9 mouse cellular contexts compared by ENCODE assay signal in the genomic region with DNA sequence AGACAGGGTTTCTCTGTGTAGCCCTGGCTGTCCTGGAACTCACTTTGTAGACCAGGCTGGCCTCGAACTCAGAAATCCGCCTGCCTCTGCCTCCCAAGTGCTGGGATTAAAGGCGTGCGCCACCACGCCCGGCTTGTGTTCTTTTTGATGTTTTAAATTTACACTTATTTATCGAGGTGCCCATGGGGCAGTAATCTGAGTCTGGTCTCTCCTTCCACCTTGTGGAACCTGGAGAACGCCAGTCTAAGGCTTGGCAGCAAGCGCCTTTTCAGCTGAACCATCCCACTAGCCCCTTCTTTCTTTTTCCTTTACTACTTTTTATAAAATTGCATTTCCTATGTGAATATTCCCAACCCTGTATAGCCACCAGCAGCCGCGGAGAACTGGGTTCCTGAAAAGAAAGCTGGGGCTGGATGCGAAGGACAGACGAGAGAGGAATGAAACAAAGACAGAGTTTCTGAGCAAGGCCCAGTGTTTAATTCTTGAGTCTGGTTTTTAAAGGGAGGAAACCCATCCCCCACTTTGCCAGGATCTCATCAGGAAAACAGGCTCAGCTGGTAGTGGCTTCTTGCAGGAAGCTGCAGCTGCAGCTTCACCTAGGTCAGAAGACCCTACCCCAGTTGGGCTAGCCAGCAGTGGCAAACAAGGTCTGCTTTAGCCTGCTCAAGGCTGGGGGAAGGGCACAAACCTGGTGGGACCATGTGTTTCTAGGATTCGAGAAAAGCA. TPM values are rescaled to one million over a fixed set of nuclear protein-coding genes. Genes with fewer than 3 reads are reported as not detected.
DNase-seq lines count a peak whose midpoint lies in the region; ATAC-seq lines count a peak whose summit lies in the region.
"Had no signal": no experiment of that assay in that cellular context is flagged by ENCODE, and none has a peak within 500 bp of the region (broad histone marks: within the 10 kb centered on the region; RNA-seq: fewer than 3 reads in every experiment).

No protein-coding gene starts in this region.

- peak; percentile 15 for DNase-seq in adrenal gland, postnatal 10 days
- no peak for DNase-seq in adrenal gland, adult 8-10 months
- DNase-seq in 416B (ENCODE audit: low read depth) = peak; percentile 35
- DNase-seq in cerebellum, postnatal 36 days = peak; percentile 6 to 18
- DNase-seq in hindbrain, embryonic 11.5 days (ENCODE audit: low spot score) = peak; percentile 46
- peak; percentile 1 for DNase-seq in liver, embryonic 13.5 days

- H3K27ac ChIP-seq in hindbrain, embryonic 11.5 days (ENCODE audit: low read depth, low read length) = no peak overlapping the region
- 0 out of 2 replicates have a peak overlapping the region, but pooled peaks have one; percentile 1 for H3K27ac ChIP-seq in liver, embryonic 13.5 days
- peak overlapping the region; percentile 35; the same call in 1 of the 2 replicates for H3K27ac ChIP-seq in stomach, embryonic 16.5 days (ENCODE audit: low read length)

- no peaks in the 10 kb centered on the region for H3K27me3 ChIP-seq in hindbrain, embryonic 11.5 days (ENCODE audit: control insufficient read depth, insufficient read depth, low read length)
- 0 out of 2 replicates have a peak, but pooled peaks cover 3% of the 10 kb centered on the region for H3K27me3 ChIP-seq in liver, embryonic 13.5 days
- no peaks in the 10 kb centered on the region for H3K27me3 ChIP-seq in stomach, embryonic 16.5 days (ENCODE audit: control insufficient read depth, insufficient read depth, low read length)

- H3K36me3 ChIP-seq in hindbrain, embryonic 11.5 days (ENCODE audit: control insufficient read depth, insufficient read depth, low read length) = no peaks in the 10 kb centered on the region
- H3K36me3 ChIP-seq in liver, embryonic 13.5 days = peaks cover 20% of the 10 kb centered on the region
- peaks cover 6% of the 10 kb centered on the region; the same call in 1 of the 2 replicates for H3K36me3 ChIP-seq in stomach, embryonic 16.5 days (ENCODE audit: control insufficient read depth, insufficient read depth, low read length)

- no peaks in the 10 kb centered on the region for H3K4me1 ChIP-seq in hindbrain, embryonic 11.5 days (replicated peaks; ENCODE audit: control insufficient read depth, insufficient read depth, low read length)
- peaks cover 24% of the 10 kb centered on the region for H3K4me1 ChIP-seq in liver, embryonic 13.5 days (replicated peaks)
- H3K4me1 ChIP-seq in stomach, embryonic 16.5 days (ENCODE audit: control insufficient read depth, insufficient read depth, low read length) = peaks cover 8% of the 10 kb centered on the region

- H3K4me3 ChIP-seq in hindbrain, embryonic 11.5 days (ENCODE audit: low read depth, low read length) = peak overlapping the region; percentile 73
- peak overlapping the region; percentile 72 for H3K4me3 ChIP-seq in liver, embryonic 13.5 days (replicated peaks)
- H3K4me3 ChIP-seq in stomach, embryonic 16.5 days (replicated peaks; ENCODE audit: low read length) = peak overlapping the region; percentile 71

- no peak for ATAC-seq in hindbrain, embryonic 11.5 days (ENCODE audit: low FRiP score)
- no peak for ATAC-seq in liver, embryonic 13.5 days (ENCODE audit: low read depth)
- no peak for ATAC-seq in stomach, embryonic 16.5 days (ENCODE audit: insufficient read depth, low FRiP score)
- no peak for ATAC-seq in megakaryocyte-erythroid progenitor cell, adult 5-6 weeks (replicated peaks; ENCODE audit: low FRiP score, low TSS enrichment, poor library complexity, severe bottlenecking)

- WGBS in hindbrain, embryonic 11.5 days = 42% methylated on average over 13 of the region's 14 CpGs
- WGBS in liver, embryonic 13.5 days (ENCODE audit: insufficient replicate concordance) = 21% methylated on average over 14 of the region's 14 CpGs
- 24% methylated on average over 13 of the region's 14 CpGs for WGBS in stomach, embryonic 16.5 days

- H3K9ac ChIP-seq in hindbrain, embryonic 11.5 days (ENCODE audit: low read depth, low read length) = peak overlapping the region; percentile 84
- H3K9ac ChIP-seq in liver, embryonic 13.5 days = peak overlapping the region; percentile 84
- peak overlapping the region; percentile 89 for H3K9ac ChIP-seq in stomach, embryonic 16.5 days (ENCODE audit: low read length)

- peak overlapping the region; percentile 44 for H3K4me2 ChIP-seq in hindbrain, embryonic 11.5 days (replicated peaks; ENCODE audit: low read depth, low read length)
- peak overlapping the region; percentile 79 for H3K4me2 ChIP-seq in liver, embryonic 13.5 days
- H3K4me2 ChIP-seq in stomach, embryonic 16.5 days (ENCODE audit: low read depth, low read length) = peak overlapping the region; percentile 69

- H3K9me3 ChIP-seq in hindbrain, embryonic 11.5 days (ENCODE audit: control insufficient read depth, low read length) = no peaks in the 10 kb centered on the region; the same call in 1 of the 2 replicates
- no peaks in the 10 kb centered on the region for H3K9me3 ChIP-seq in liver, embryonic 13.5 days (replicated peaks)
- no peaks in the 10 kb centered on the region; the same call in 1 of the 2 replicates for H3K9me3 ChIP-seq in stomach, embryonic 16.5 days (replicated peaks; ENCODE audit: control insufficient read depth, low read length)

RNA-seq across cellular contexts. Expression of a gene that starts 0.8 kb away (rescaled TPM):
- total RNA-seq in adrenal gland, postnatal 10 days (2021) = 10 to 100 TPM; 15.4 to 25.9 TPM
- total RNA-seq in adrenal gland, adult 8-10 months (2022) = 10 to 100 TPM; 22.0 to 30.6 (median 27.0) TPM
- 21.4 and 27.0 TPM in 2 replicates for polyA plus RNA-seq in hindbrain, embryonic 11.5 days (2014; fragmentation: Nextera tagmentation; extraction: Ambion mirVana)
- polyA plus RNA-seq in liver, embryonic 13.5 days (2015; fragmentation: Nextera tagmentation; extraction: Ambion mirVana) = 9.0 and 11.9 TPM in 2 replicates
- 20.0 and 22.2 TPM in 2 replicates for polyA plus RNA-seq in stomach, embryonic 16.5 days (2015; fragmentation: Nextera tagmentation; extraction: Ambion mirVana)
- total RNA-seq in megakaryocyte-erythroid progenitor cell, adult 5-6 weeks (2014; fragmentation: Nextera tagmentation) = 36.1 and 51.7 TPM in 2 replicates
- 31.0 and 33.9 TPM in 2 replicates for total RNA-seq in megakaryocyte-erythroid progenitor cell, adult 5-6 weeks (2017)

RNA-seq across cellular contexts. Expression of a gene that starts 43.2 kb away (rescaled TPM):
- 10 to 100 TPM; 29.8 to 33.9 TPM for total RNA-seq in adrenal gland, postnatal 10 days (2021)
- total RNA-seq in adrenal gland, adult 8-10 months (2022) = 10 to 100 TPM; 24.9 to 36.5 (median 32.0) TPM
- polyA plus RNA-seq in hindbrain, embryonic 11.5 days (2014; fragmentation: Nextera tagmentation; extraction: Ambion mirVana) = 40.2 and 43.5 TPM in 2 replicates
- polyA plus RNA-seq in liver, embryonic 13.5 days (2015; fragmentation: Nextera tagmentation; extraction: Ambion mirVana) = 8.8 and 10.3 TPM in 2 replicates
- 20.8 and 24.5 TPM in 2 replicates for polyA plus RNA-seq in stomach, embryonic 16.5 days (2015; fragmentation: Nextera tagmentation; extraction: Ambion mirVana)
- total RNA-seq in megakaryocyte-erythroid progenitor cell, adult 5-6 weeks (2014; fragmentation: Nextera tagmentation) = 19.8 and 21.9 TPM in 2 replicates
- 14.2 and 14.7 TPM in 2 replicates for total RNA-seq in megakaryocyte-erythroid progenitor cell, adult 5-6 weeks (2017)

RNA-seq across cellular contexts. Expression of a gene that starts 43.2 kb away (rescaled TPM):
- 1 to 10 TPM; 3.7 to 7.0 TPM for total RNA-seq in adrenal gland, postnatal 10 days (2021)
- total RNA-seq in adrenal gland, adult 8-10 months (2022) = 1 to 10 TPM; 5.6 to 8.4 (median 7.4) TPM
- 9.1 and 12.4 TPM in 2 replicates for polyA plus RNA-seq in hindbrain, embryonic 11.5 days (2014; fragmentation: Nextera tagmentation; extraction: Ambion mirVana)
- polyA plus RNA-seq in liver, embryonic 13.5 days (2015; fragmentation: Nextera tagmentation; extraction: Ambion mirVana) = 0.81 and 0.82 TPM in 2 replicates
- 3.6 and 4.5 TPM in 2 replicates for polyA plus RNA-seq in stomach, embryonic 16.5 days (2015; fragmentation: Nextera tagmentation; extraction: Ambion mirVana)
- total RNA-seq in megakaryocyte-erythroid progenitor cell, adult 5-6 weeks (2014; fragmentation: Nextera tagmentation) = 4.0 and 6.3 TPM in 2 replicates
- total RNA-seq in megakaryocyte-erythroid progenitor cell, adult 5-6 weeks (2017) = 3.3 and 7.9 TPM in 2 replicates

RNA-seq across cellular contexts. Expression of a gene that starts 57.8 kb away (rescaled TPM):
- total RNA-seq in adrenal gland, postnatal 10 days (2021) = 1 to 10 TPM; 1.7 to 1.8 TPM
- 10 to 100 TPM in 2 of 4 experiments, 1 to 10 TPM in 2; 5.3 to 12.2 (median 8.6) TPM for total RNA-seq in adrenal gland, adult 8-10 months (2022)
- polyA plus RNA-seq in hindbrain, embryonic 11.5 days (2014; fragmentation: Nextera tagmentation; extraction: Ambion mirVana) = 0.56 and 0.94 TPM in 2 replicates
- polyA plus RNA-seq in liver, embryonic 13.5 days (2015; fragmentation: Nextera tagmentation; extraction: Ambion mirVana) = 1.6 and 1.9 TPM in 2 replicates
- polyA plus RNA-seq in stomach, embryonic 16.5 days (2015; fragmentation: Nextera tagmentation; extraction: Ambion mirVana) = 3.8 TPM in 2 replicates
- 5.0 TPM in 1 of 2 replicates, not detected in the other for total RNA-seq in megakaryocyte-erythroid progenitor cell, adult 5-6 weeks (2014; fragmentation: Nextera tagmentation)
- not detected in 2 replicates for total RNA-seq in megakaryocyte-erythroid progenitor cell, adult 5-6 weeks (2017)
- polyA plus RNA-seq: Patski had no signal
